Mouse (Mus musculus): ENCODE results near the gene Cgnl1. TPM values are rescaled to one million over a fixed set of nuclear protein-coding genes. Genes with fewer than 3 reads are reported as not detected.

The Cgnl1 gene
- polyA plus RNA-seq, 1 experiment from 2014 or later: 25.3 TPM

- Histone ChIP-seq H3K4me1 (ENCODE audit: control insufficient read depth, insufficient read depth, low read length) (peaks cover 59% of the 10 kb centered on the region), H3K27me3 (ENCODE audit: control insufficient read depth, insufficient read depth, low read length) (no peaks in the 10 kb centered on the region), H3K27ac (ENCODE audit: low read length) (peak overlapping the region; percentile 56), H3K9ac (ENCODE audit: low read length) (no peak overlapping the region), H3K4me3 (ENCODE audit: low read length) (no peak overlapping the region), H3K9me3 (replicated peaks; ENCODE audit: control insufficient read depth, low read length) (no peaks in the 10 kb centered on the region), H3K36me3 (ENCODE audit: control insufficient read depth, insufficient read depth) (no peaks in the 10 kb centered on the region), H3K4me2 (ENCODE audit: low read depth, low read length) (peak overlapping the region; percentile 5)
- ATAC-seq (replicated peaks; ENCODE audit: extremely low read depth, insufficient read depth, low FRiP score): 0 out of 2 replicates have a peak, but pooled peaks have one; percentile 25
- 16% methylated on average over 6 of the region's 6 CpGs for WGBS
Measured at GRCm38 (mm10) chr9:71609010-71609409, 162.4 kb downstream of the Cgnl1 start.

GRCm38 (mm10) chr9:71606296-71607057 lies 164.9 kb downstream of the Cgnl1 start:
- Histone ChIP-seq H3K27me3 (ENCODE audit: control insufficient read depth, insufficient read depth, low read length) (no peaks in the 10 kb centered on the region), H3K36me3 (ENCODE audit: control insufficient read depth, insufficient read depth) (no peaks in the 10 kb centered on the region), H3K4me1 (ENCODE audit: control insufficient read depth, insufficient read depth, low read length) (peaks cover 46% of the 10 kb centered on the region), H3K4me2 (ENCODE audit: low read depth, low read length) (0 out of 2 replicates have a peak overlapping the region, but pooled peaks have one; percentile 14), H3K9me3 (replicated peaks; ENCODE audit: control insufficient read depth, low read length) (no peaks in the 10 kb centered on the region), H3K27ac (ENCODE audit: low read length) (peak overlapping the region; percentile 64), H3K9ac (ENCODE audit: low read length) (no peak overlapping the region), H3K4me3 (ENCODE audit: low read length) (no peak overlapping the region)
- ATAC-seq (replicated peaks; ENCODE audit: extremely low read depth, insufficient read depth, low FRiP score): peak; percentile 79
- WGBS: 28% methylated on average over 13 of the region's 13 CpGs

- H3K27me3 ChIP-seq (ENCODE audit: control insufficient read depth, insufficient read depth, low read length): no peaks in the 10 kb centered on the region
- no peak overlapping the region for H3K4me3 ChIP-seq (ENCODE audit: low read length)
- H3K27ac ChIP-seq (ENCODE audit: low read length): peak overlapping the region; percentile 25; the same call in 1 of the 2 replicates
- no peaks in the 10 kb centered on the region for H3K9me3 ChIP-seq (replicated peaks; ENCODE audit: control insufficient read depth, low read length)
- 40% methylated on average over 6 of the region's 6 CpGs for WGBS
- no peak overlapping the region for H3K9ac ChIP-seq (ENCODE audit: low read length)
- no peaks in the 10 kb centered on the region for H3K36me3 ChIP-seq (ENCODE audit: control insufficient read depth, insufficient read depth)
- peaks cover 42% of the 10 kb centered on the region for H3K4me1 ChIP-seq (ENCODE audit: control insufficient read depth, insufficient read depth, low read length)
- no peak overlapping the region for H3K4me2 ChIP-seq (ENCODE audit: low read depth, low read length)
- ATAC-seq (replicated peaks; ENCODE audit: extremely low read depth, insufficient read depth, low FRiP score): no peak
Measured at GRCm38 (mm10) chr9:71604914-71605635, 166.3 kb downstream of the Cgnl1 start.

- H3K36me3 ChIP-seq (ENCODE audit: control insufficient read depth, insufficient read depth): no peaks in the 10 kb centered on the region
- no peak overlapping the region for H3K4me3 ChIP-seq (ENCODE audit: low read length)
- H3K27me3 ChIP-seq (ENCODE audit: control insufficient read depth, insufficient read depth, low read length): no peaks in the 10 kb centered on the region; the same call in 1 of the 2 replicates
- H3K27ac ChIP-seq (ENCODE audit: low read length): no peak overlapping the region
- peaks cover 8% of the 10 kb centered on the region for H3K4me1 ChIP-seq (ENCODE audit: control insufficient read depth, insufficient read depth, low read length)
- no peak overlapping the region for H3K4me2 ChIP-seq (ENCODE audit: low read depth, low read length)
- ATAC-seq (replicated peaks; ENCODE audit: extremely low read depth, insufficient read depth, low FRiP score): peak; percentile 23; the same call in 1 of the 2 replicates
- H3K9me3 ChIP-seq (replicated peaks; ENCODE audit: control insufficient read depth, low read length): no peaks in the 10 kb centered on the region
- H3K9ac ChIP-seq (ENCODE audit: low read length): no peak overlapping the region
- 61% methylated on average over 7 of the region's 7 CpGs for WGBS
Measured at GRCm38 (mm10) chr9:71599861-71600260, 171.5 kb downstream of the Cgnl1 start.

GRCm38 (mm10) chr9:71596888-71597287 lies 174.5 kb downstream of the Cgnl1 start:
- Histone ChIP-seq H3K9me3 (replicated peaks; ENCODE audit: control insufficient read depth, low read length) (no peaks in the 10 kb centered on the region), H3K36me3 (ENCODE audit: control insufficient read depth, insufficient read depth) (no peaks in the 10 kb centered on the region), H3K9ac (ENCODE audit: low read length) (no peak overlapping the region), H3K4me2 (ENCODE audit: low read depth, low read length) (no peak overlapping the region), H3K27ac (ENCODE audit: low read length) (peak overlapping the region; percentile 40; the same call in 1 of the 2 replicates), H3K4me3 (ENCODE audit: low read length) (no peak overlapping the region), H3K4me1 (ENCODE audit: control insufficient read depth, insufficient read depth, low read length) (peaks cover 19% of the 10 kb centered on the region), H3K27me3 (ENCODE audit: control insufficient read depth, insufficient read depth, low read length) (no peaks in the 10 kb centered on the region; the same call in 1 of the 2 replicates)
- ATAC-seq (replicated peaks; ENCODE audit: extremely low read depth, insufficient read depth, low FRiP score): no peak
- WGBS: 72% methylated on average over 6 of the region's 6 CpGs

- Histone ChIP-seq H3K4me1 (ENCODE audit: control insufficient read depth, insufficient read depth, low read length) (peaks cover 34% of the 10 kb centered on the region), H3K27ac (ENCODE audit: low read length) (peak overlapping the region; percentile 97), H3K4me2 (ENCODE audit: low read depth, low read length) (peak overlapping the region; percentile 74), H3K9me3 (replicated peaks; ENCODE audit: control insufficient read depth, low read length) (no peaks in the 10 kb centered on the region), H3K36me3 (ENCODE audit: control insufficient read depth, insufficient read depth) (no peaks in the 10 kb centered on the region), H3K4me3 (ENCODE audit: low read length) (peak overlapping the region; percentile 91), H3K27me3 (ENCODE audit: control insufficient read depth, insufficient read depth, low read length) (no peaks in the 10 kb centered on the region; the same call in 1 of the 2 replicates), H3K9ac (ENCODE audit: low read length) (peak overlapping the region; percentile 94)
- WGBS: 31% methylated on average over 6 of the region's 6 CpGs
- no peak for ATAC-seq (replicated peaks; ENCODE audit: extremely low read depth, insufficient read depth, low FRiP score)
Measured at GRCm38 (mm10) chr9:71592577-71593285, 178.7 kb downstream of the Cgnl1 start.

- Histone ChIP-seq H3K4me1 (ENCODE audit: control insufficient read depth, insufficient read depth, low read length) (peaks cover 37% of the 10 kb centered on the region), H3K9me3 (replicated peaks; ENCODE audit: control insufficient read depth, low read length) (no peaks in the 10 kb centered on the region), H3K27me3 (ENCODE audit: control insufficient read depth, insufficient read depth, low read length) (no peaks in the 10 kb centered on the region; the same call in 1 of the 2 replicates), H3K9ac (ENCODE audit: low read length) (peak within 1 kb of the TSS; percentile 94), H3K4me2 (ENCODE audit: low read depth, low read length) (peak within 1 kb of the TSS; percentile 74), H3K27ac (ENCODE audit: low read length) (peak within 1 kb of the TSS; percentile 97), H3K36me3 (ENCODE audit: control insufficient read depth, insufficient read depth) (no peaks in the 10 kb centered on the region), H3K4me3 (ENCODE audit: low read length) (peak within 1 kb of the TSS; percentile 91)
- ATAC-seq (replicated peaks; ENCODE audit: extremely low read depth, insufficient read depth, low FRiP score): peak; percentile 84
- under 1% methylated on average over 29 of the region's 29 CpGs for WGBS
Measured at GRCm38 (mm10) chr9:71591938-71592548, 179.4 kb downstream of the Cgnl1 start, which contains the start of gene Myzap. Gene Myzap, minus strand, starts transcription at chr9:71592360.

GRCm38 (mm10) chr9:71591106-71591505 lies 180.3 kb downstream of the Cgnl1 start:
- 14% methylated on average over 5 of the region's 5 CpGs for WGBS
- Histone ChIP-seq H3K9me3 (replicated peaks; ENCODE audit: control insufficient read depth, low read length) (peaks cover 3% of the 10 kb centered on the region; the same call in 1 of the 2 replicates), H3K4me3 (ENCODE audit: low read length) (peak overlapping the region; percentile 91), H3K4me2 (ENCODE audit: low read depth, low read length) (peak overlapping the region; percentile 74), H3K9ac (ENCODE audit: low read length) (peak overlapping the region; percentile 94), H3K4me1 (ENCODE audit: control insufficient read depth, insufficient read depth, low read length) (peaks cover 42% of the 10 kb centered on the region), H3K36me3 (ENCODE audit: control insufficient read depth, insufficient read depth) (peaks cover 5% of the 10 kb centered on the region), H3K27ac (ENCODE audit: low read length) (peak overlapping the region; percentile 97), H3K27me3 (ENCODE audit: control insufficient read depth, insufficient read depth, low read length) (no peaks in the 10 kb centered on the region)
- ATAC-seq (replicated peaks; ENCODE audit: extremely low read depth, insufficient read depth, low FRiP score): no peak
